Mouse (Mus musculus): Measurements from ENCODE around the gene Gm17387.

DNA sequence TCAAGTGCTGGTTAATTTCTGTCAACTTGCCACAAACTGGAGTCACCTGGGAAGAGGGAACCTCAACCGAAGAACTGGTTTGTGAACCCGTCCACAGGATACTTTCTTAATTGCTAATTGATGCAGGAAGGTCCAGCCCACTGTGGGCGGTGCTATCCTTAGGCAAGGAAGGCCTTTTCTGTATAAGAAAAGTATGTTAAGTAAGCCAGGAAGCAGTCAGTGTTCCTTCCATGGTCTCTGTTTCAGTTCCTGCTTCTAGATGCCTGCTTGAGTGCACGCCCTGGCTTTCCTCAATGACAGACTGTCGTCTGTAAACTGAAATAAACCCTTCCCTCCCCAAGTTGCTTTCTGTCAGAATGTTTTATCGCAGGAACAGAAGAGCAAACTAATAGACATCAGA is 28.0 kb downstream of the Gm17387 start:
- TF ChIP-seq TAL1 (IDR thresholded peaks at IDR 0.05; ENCODE audit: low read length), result no peak
- no peak for TF ChIP-seq GATA1 (IDR thresholded peaks at IDR 0.05; ENCODE audit: low read length)

Measured in erythroblast, embryonic 14.5 days (primary cell).